In genomic region chr6:34099725-34100124, GRCm38 (mm10) we compare ENCODE assay signal across 23 mouse cellular contexts.
DNase-seq lines count a peak whose midpoint lies in the region; ATAC-seq and TF ChIP-seq lines count a peak whose summit lies in the region.
"Had no signal": no experiment of that assay in that cellular context is flagged by ENCODE, and none has a peak within 500 bp of the region (broad histone marks: within the 10 kb centered on the region; RNA-seq: fewer than 3 reads in every experiment).

No protein-coding gene starts in this region.

- in situ Hi-C loops in CH12.LX (cut with MboI; ENCODE audit: low pct_ligation_motif_present, low pct_unique_long_range_greater_than_20kb, low sequenced_read_pairs) = no loop called here

- no peaks in the 10 kb centered on the region for H3K27me3 ChIP-seq in CH12.LX (replicated peaks)
- H3K27me3 ChIP-seq: embryonic facial prominence, embryonic 12.5 days; forebrain, embryonic 13.5 days; forebrain, embryonic 15.5 days; Patski had no signal

- no peak overlapping the region for H3K4me3 ChIP-seq in CH12.LX (replicated peaks in 1 of 3; ENCODE audit: low read depth in 2 of 3, low read length in 2 of 3, poor library complexity in 1 of 3)
- H3K4me3 ChIP-seq: embryonic facial prominence, embryonic 10.5 days; embryonic facial prominence, embryonic 12.5 days; forebrain, embryonic 13.5 days; forebrain, embryonic 15.5 days had no signal

- DNase-seq in A20 (ENCODE audit: low read depth, low spot score) (peak; percentile 56), CH12.LX (ENCODE audit: extremely low read depth) (no peak)
- no peak for DNase-seq in right cerebral cortex, postnatal 25 days
- no peak for DNase-seq in ovary, postnatal 14 days (ENCODE audit: low spot score)
- DNase-seq: adrenal gland, adult 8-10 months; adrenal gland, postnatal 14 days; adrenal gland, postnatal 36 days; B cell, adult 2 months; cerebellum, adult 11-12 months; cerebellum, adult 2 months; cerebellum, adult 9-10 months; cerebellum, postnatal 10 days; cerebellum, postnatal 25 days; forebrain, postnatal 0 days had no signal

- no peak for TF ChIP-seq EP300 in CH12.LX (IDR thresholded peaks at IDR 0.05; ENCODE audit: low read length)

- peaks cover 0 to 21% of the 10 kb centered on the region in 2 experiments; a peak in 2 of 4 replicates for H3K4me1 ChIP-seq in CH12.LX (ENCODE audit: control insufficient read depth in 1 of 2, insufficient read depth in 2 of 2)
- H3K4me1 ChIP-seq: embryonic facial prominence, embryonic 10.5 days; embryonic facial prominence, embryonic 12.5 days; forebrain, embryonic 13.5 days; forebrain, embryonic 15.5 days had no signal

- H3K9ac ChIP-seq in CH12.LX (ENCODE audit: insufficient read depth, low read depth) = no peak overlapping the region
- H3K9ac ChIP-seq: embryonic facial prominence, embryonic 12.5 days; forebrain, embryonic 13.5 days; forebrain, embryonic 15.5 days; forebrain, postnatal 0 days had no signal

- no peak for TF ChIP-seq POLR2A in CH12.LX (IDR thresholded peaks at IDR 0.05; ENCODE audit: low read depth, low read length)

- no peak for TF ChIP-seq CTCF in CH12.LX (conservative IDR thresholded peaks at IDR 0.05 in 1 of 2, IDR thresholded peaks at IDR 0.05 in 1 of 2; ENCODE audit: low read depth in 2 of 2, low read length in 2 of 2)

- peak; percentile 56; the same call in 1 of the 2 replicates for ATAC-seq in granulocyte monocyte progenitor cell, adult 5-6 weeks (replicated peaks; ENCODE audit: poor library complexity, severe bottlenecking)
- ATAC-seq: activated CD4-positive, CD25-positive, alpha-beta regulatory T cell, adult 4 months; CD4-positive, CD25-positive, alpha-beta regulatory T cell, adult 4 months; forebrain, embryonic 13.5 days; forebrain, embryonic 15.5 days; forebrain, postnatal 0 days; Patski had no signal

- no peaks in the 10 kb centered on the region for H3K9me3 ChIP-seq in CH12.LX (replicated peaks; ENCODE audit: low read length)
- H3K9me3 ChIP-seq: embryonic facial prominence, embryonic 10.5 days; embryonic facial prominence, embryonic 12.5 days; forebrain, embryonic 13.5 days; forebrain, embryonic 15.5 days; G1E had no signal

- dilution Hi-C loops in CH12.LX (cut with MboI; ENCODE audit: extremely low pct_ligation_motif_present, extremely low pct_unique_long_range_greater_than_20kb, low sequenced_read_pairs) = no loop called here

- H3K36me3 ChIP-seq in CH12.LX (replicated peaks in 1 of 2; ENCODE audit: control insufficient read depth in 1 of 2, insufficient read depth in 1 of 2, low read length in 1 of 2) = no peaks in the 10 kb centered on the region
- H3K36me3 ChIP-seq: embryonic facial prominence, embryonic 10.5 days; embryonic facial prominence, embryonic 12.5 days; forebrain, embryonic 15.5 days; G1E had no signal

- H3K27ac ChIP-seq in CH12.LX (ENCODE audit: insufficient read depth, low read depth) = no peak overlapping the region
- H3K27ac ChIP-seq: embryonic facial prominence, embryonic 10.5 days; embryonic facial prominence, embryonic 12.5 days; forebrain, embryonic 13.5 days; forebrain, embryonic 15.5 days had no signal

- no peak overlapping the region for H3K4me2 ChIP-seq in CH12.LX (ENCODE audit: insufficient read depth, low read depth, poor library complexity, severe bottlenecking)
- H3K4me2 ChIP-seq: embryonic facial prominence, embryonic 12.5 days; forebrain, embryonic 13.5 days; forebrain, embryonic 15.5 days had no signal

- no peak for TF ChIP-seq RAD21 in CH12.LX (IDR thresholded peaks at IDR 0.05; ENCODE audit: low read depth, low read length)

- H3K79me2 ChIP-seq in CH12.LX (replicated peaks; ENCODE audit: control insufficient read depth, extremely low read depth, insufficient read depth, poor library complexity, severe bottlenecking) = no peaks in the 10 kb centered on the region

TF ChIP-seq in CH12.LX, 34 proteins besides CTCF, POLR2A, EP300 and RAD21:
- TF ChIP-seq MEF2A (IDR thresholded peaks at IDR 0.05; ENCODE audit: borderline replicate concordance, low read depth, low read length) = no peak
- TF ChIP-seq ELF1 (IDR thresholded peaks at IDR 0.05; ENCODE audit: low read depth, low read length) = 0 out of 2 replicates have a peak, but pooled peaks have one; percentile 32
- TF ChIP-seq TBP (conservative IDR thresholded peaks at IDR 0.05; ENCODE audit: low read depth, low read length) = no peak
- no peak for TF ChIP-seq E2F4 (IDR thresholded peaks at IDR 0.05; ENCODE audit: insufficient replicate concordance, low read depth, low read length)
- no peak for TF ChIP-seq KAT2A (IDR thresholded peaks at IDR 0.05; ENCODE audit: insufficient replicate concordance, low read length)
- TF ChIP-seq JUND (conservative IDR thresholded peaks at IDR 0.05; ENCODE audit: low read depth, low read length) = no peak
- no peak for TF ChIP-seq PAX5 (IDR thresholded peaks at IDR 0.05; ENCODE audit: low read length)
- no peak for TF ChIP-seq MAZ (IDR thresholded peaks at IDR 0.05; ENCODE audit: low read depth, low read length)
- peak; percentile 75; the same call in 1 of the 2 replicates for TF ChIP-seq CHD2 (IDR thresholded peaks at IDR 0.05; ENCODE audit: low read length)
- TF ChIP-seq IRF4 (IDR thresholded peaks at IDR 0.05; ENCODE audit: low read depth, low read length) = no peak
- TF ChIP-seq CHD1 (IDR thresholded peaks at IDR 0.05; ENCODE audit: low read depth, low read length) = no peak
- no peak for TF ChIP-seq MAFK (IDR thresholded peaks at IDR 0.05; ENCODE audit: insufficient replicate concordance, low read length)
- TF ChIP-seq ZMIZ1 (IDR thresholded peaks at IDR 0.05; ENCODE audit: low read depth, low read length) = no peak
